Mouse (Mus musculus) CD4-positive naive resting alpha-beta T cell, adult 57 days (primary cell): ENCODE results near the gene Wfdc15a. TPM values are rescaled to one million over a fixed set of nuclear protein-coding genes. Genes with fewer than 3 reads are reported as not detected.

Experiments used
- total RNA-seq: library from RNA; stranded (reverse); gene quantifications from one replicate; pipeline ENCODE4 v1.2.4, GENCODE M21; 2023

The Wfdc15a gene
- total RNA-seq, result not detected

DNA sequence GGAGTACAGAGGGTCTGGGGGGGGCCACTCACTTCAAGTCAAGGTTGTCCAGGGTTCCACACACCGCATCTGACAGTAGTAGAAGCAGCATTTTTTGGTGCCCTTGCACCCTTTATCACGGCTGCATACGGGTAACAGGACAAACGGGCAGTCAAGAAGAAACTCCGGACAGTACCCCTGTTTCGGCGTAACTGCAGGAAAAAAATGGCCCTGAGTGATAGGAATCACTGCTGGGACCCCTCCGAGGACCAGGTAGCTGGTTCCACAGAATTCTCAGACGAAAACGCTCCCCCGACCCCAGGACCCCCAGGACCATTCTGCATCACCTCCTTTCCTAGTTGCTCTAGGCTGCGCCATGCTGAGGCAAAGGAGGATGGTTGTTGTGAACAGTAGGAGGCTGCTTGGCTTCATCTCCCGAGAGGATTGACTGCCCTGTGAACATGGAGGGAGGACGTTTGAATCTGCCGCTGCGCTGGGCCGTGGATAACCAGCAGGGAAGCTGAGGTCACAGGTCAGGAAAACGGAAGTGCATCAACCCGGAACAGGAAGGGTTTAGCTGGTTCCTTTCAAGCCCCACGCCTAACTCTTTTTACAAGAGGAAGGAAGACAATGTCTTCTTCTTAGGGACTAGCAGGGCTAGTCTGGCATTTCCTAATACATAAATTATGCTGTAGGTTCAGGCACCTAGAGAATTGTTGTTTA lies at the start of gene Wfdc15a:
Gene Wfdc15a, minus strand, starts transcription at position 505 of the 702 bp plus-strand sequence.

DNA sequence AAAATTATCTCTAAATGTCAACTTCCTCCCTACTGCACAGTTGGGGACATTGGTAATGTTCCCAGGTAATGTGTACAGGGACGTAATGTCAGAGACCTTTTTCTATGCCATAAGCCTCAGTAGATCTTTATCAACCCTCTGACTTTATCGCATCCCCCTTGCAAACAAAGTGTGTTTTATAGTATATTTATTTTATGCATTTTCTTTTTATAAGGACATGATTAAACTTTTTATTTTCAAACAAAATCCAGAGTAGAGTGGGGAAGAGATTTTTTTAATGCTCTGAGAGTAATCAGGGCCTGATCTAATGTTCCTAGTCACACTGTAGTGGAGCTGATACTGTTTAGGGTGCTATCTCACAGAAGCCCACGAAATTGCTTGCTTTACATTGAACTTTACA lies 38.4 kb upstream of the Wfdc15a start, which contains the start of gene Svs2:
Gene Svs2, minus strand, starts transcription at position 101 of the 400 bp plus-strand sequence.

GRCm38 (mm10) chr2:164221522-164221921 lies 21.6 kb upstream of the Wfdc15a start, which contains the start of gene Wfdc15b:
Gene Wfdc15b (minus strand): TSS chr2:164221660.

DNA sequence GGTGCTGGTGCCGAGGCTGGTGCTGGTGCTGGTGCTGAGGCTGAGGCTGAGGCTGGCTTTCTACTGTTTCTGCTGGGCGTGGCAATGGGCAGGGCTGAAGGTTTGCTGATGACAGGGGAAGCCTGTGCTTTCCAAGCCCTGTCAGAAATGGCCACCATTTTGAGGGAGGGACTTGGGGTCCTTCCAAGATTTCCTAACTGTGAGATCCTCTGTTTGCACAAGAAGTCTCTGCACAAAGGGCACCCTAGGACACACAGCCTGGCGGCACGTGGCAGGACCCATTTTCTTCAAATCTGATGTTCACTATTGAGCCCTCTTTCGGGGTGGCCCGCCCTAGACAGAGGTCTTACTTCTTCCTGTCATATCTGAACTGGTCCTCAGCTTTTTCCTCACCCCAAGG lies 9.4 kb downstream of the Wfdc15a start, which contains the start of gene Wfdc12:
Gene Wfdc12, minus strand, starts transcription at position 33 of the 400 bp plus-strand sequence.

DNA sequence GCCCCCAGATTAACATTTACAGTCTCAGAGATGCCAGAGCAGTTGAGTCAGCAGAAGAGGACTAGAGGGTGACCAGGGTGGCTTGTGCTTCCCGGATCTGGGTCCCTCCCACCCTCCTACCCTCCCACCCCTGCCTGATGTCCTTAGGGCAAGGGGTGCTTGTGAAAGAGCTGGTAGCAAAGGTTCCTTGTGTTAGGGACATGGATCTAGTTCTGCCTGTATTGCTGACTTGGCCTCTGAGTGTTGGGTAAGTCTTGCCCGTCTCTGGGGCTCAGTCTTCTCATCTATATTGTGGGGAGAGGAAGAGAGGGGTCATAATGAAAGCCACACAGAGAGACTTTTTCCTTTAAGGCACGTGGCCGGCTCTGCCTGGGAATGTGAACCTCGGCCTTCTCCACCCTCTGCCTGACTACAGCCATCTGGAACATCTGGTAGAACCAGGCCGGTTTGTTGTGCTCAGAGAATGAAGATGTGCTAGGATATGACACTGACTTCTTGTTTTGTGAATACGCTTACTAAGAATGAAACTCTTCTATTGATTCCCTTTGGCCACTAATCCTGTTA lies 17.2 kb downstream of the Wfdc15a start, which contains the start of gene Wfdc5:
Gene Wfdc5, minus strand, starts transcription at position 51 of the 564 bp plus-strand sequence.

DNA sequence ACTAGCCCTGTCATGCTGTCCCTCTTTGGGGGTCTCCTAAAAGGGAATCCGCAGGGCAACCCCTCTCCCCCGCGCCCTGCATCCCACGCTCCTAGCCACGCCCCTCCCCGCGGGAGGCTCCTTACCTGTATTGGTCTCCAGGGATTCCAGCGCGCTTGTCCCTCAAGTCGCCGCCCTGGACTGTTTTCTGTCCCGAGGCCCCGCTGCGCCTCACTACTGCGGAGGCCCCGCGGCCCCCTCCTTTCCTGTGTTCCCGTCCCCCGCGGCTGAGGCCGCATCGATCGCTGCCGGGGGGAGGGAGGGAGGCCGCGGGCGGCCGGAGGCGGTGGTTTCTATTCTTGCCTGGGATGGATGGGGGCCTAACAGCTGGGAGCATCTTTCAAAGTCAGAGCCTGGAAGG lies 29.0 kb downstream of the Wfdc15a start, which contains the start of gene Kcns1:
Gene Kcns1, minus strand, starts transcription at position 212 of the 400 bp plus-strand sequence.

Other genes starting within 250 kb of the Wfdc15a start
- 122 TPM for gene Ywhab, start 205.2 kb downstream of the Wfdc15a start, total RNA-seq
- 5.7 TPM for gene Pabpc1l, start 174.7 kb downstream of the Wfdc15a start, total RNA-seq
- 319 TPM for gene Stk4, start 129.8 kb downstream of the Wfdc15a start, total RNA-seq
- gene Tomm34, start 129.0 kb downstream of the Wfdc15a start, total RNA-seq, result 79.3 TPM
- not detected for gene Kcns1, start 29.0 kb downstream of the Wfdc15a start, total RNA-seq
- gene Wfdc5, start 17.4 kb downstream of the Wfdc15a start, total RNA-seq, result not detected
- gene Wfdc12, start 9.5 kb downstream of the Wfdc15a start, total RNA-seq, result not detected
- gene Wfdc15b, start 21.5 kb upstream of the Wfdc15a start, total RNA-seq, result not detected
- not detected for gene Svs2, start 38.3 kb upstream of the Wfdc15a start, total RNA-seq
- gene Svs3b, start 56.5 kb upstream of the Wfdc15a start, total RNA-seq, result not detected
- not detected for gene Svs4, start 78.3 kb upstream of the Wfdc15a start, total RNA-seq
- gene Svs3a, start 89.1 kb upstream of the Wfdc15a start, total RNA-seq, result not detected
- gene Svs6, start 116.6 kb upstream of the Wfdc15a start, total RNA-seq, result not detected
- gene Svs5, start 132.6 kb upstream of the Wfdc15a start, total RNA-seq, result not detected
- gene Slpi, start 189.0 kb upstream of the Wfdc15a start, total RNA-seq, result 15.5 TPM
- gene Rbpjl, start 203.0 kb upstream of the Wfdc15a start, total RNA-seq, result not detected
- 0.65 TPM for gene Matn4, start 205.0 kb upstream of the Wfdc15a start, total RNA-seq
- gene Sdc4, start 243.8 kb upstream of the Wfdc15a start, total RNA-seq, result 7.3 TPM